Mouse (Mus musculus) stomach, adult 2 months (tissue): ENCODE measurements around the gene BC100530. TPM values are rescaled to one million over a fixed set of nuclear protein-coding genes. Genes with fewer than 3 reads are reported as not detected.

Source experiments
- polyA plus RNA-seq: library from polyadenylated mRNA; depleted of rRNA; stranded (reverse); fragments of >200 nt; gene quantifications from 2 replicates; pipeline ENCODE4 v1.2.3, GENCODE M21; 2012; rRNA removed

BC100530 gene
- not detected in 2 replicates for polyA plus RNA-seq

DNA sequence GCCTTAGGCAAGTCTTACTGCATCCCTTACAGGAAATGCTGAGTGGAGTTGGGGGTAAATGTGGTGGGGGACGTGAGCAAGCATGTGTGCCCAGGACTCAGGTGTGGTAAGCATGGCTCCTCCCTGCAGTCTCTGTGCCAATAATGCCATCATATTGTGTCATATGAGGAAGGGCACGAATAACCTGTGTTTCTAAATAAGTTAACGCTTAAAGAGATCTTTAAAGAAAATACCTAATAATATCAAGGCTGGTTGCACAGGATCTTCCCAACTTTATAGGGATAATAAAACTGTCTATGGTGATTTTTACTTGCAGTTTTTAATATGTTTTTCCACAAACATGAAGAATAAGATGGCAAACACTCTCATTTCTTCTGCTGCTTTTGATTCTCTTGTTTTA, at the start of gene BC100530:
Gene BC100530 (minus strand): TSS at position 101 of the 400 bp plus-strand sequence.

DNA sequence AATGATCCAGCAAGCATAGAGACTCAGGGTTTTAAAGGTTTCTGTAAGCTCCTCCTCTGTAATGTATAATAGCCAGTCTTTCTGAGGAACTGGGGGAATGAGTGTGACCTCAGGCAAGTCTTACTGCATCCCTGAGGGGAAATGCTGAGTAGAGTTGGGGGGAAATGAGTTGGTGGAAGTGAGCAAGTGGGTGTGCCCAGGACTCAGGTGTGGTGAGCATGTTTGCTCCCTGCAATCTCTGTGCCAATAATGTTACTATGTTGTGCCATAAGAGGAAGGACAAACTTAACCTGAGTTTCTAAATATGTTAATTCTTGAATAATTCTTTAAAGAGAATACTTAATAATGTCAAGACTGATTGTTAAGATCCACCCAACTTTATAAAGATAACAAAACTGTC, 40.8 kb upstream of the BC100530 start, which contains the start of gene Stfa2:
Gene Stfa2 (minus strand): TSS at position 101 of the 400 bp plus-strand sequence.

DNA sequence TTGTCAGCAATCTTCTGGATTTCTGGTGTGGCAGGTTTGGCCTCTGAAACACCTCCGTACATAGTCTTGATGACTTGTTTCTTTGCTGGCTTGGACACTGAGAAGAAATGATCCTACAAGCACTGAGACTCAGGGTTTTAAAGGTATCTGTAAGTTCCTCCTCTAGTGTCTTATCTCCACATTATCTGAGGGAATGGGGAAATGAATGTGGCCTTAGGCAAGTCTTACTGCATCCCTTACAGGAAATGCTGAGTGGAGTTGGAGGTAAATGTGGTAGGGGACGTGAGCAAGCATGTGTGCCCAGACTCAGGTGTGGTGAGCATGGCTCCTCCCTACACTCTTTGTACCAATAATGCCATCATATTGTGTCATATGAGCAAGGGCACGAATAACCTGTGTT, 33.3 kb downstream of the BC100530 start, which contains the start of gene BC117090:
Gene BC117090 (minus strand): TSS at position 101 of the 400 bp plus-strand sequence.

Other genes starting within 250 kb of the BC100530 start
- gene Csta1, start 236.5 kb downstream of the BC100530 start, polyA plus RNA-seq = 0.22 and 0.31 TPM in 2 replicates
- not detected in 2 replicates for gene Stfa2l1, start 210.9 kb downstream of the BC100530 start, polyA plus RNA-seq
- not detected in 2 replicates for gene Gm5483, start 183.5 kb downstream of the BC100530 start, polyA plus RNA-seq
- not detected in 2 replicates for gene Gm5416, start 157.3 kb downstream of the BC100530 start, polyA plus RNA-seq
- not detected in 2 replicates for gene 2010005H15Rik, start 146.3 kb downstream of the BC100530 start, polyA plus RNA-seq
- gene Stfa1, start 90.8 kb downstream of the BC100530 start, polyA plus RNA-seq = not detected in 2 replicates
- not detected in 2 replicates for gene BC117090, start 33.4 kb downstream of the BC100530 start, polyA plus RNA-seq
- not detected in 2 replicates for gene Stfa2, start 40.7 kb upstream of the BC100530 start, polyA plus RNA-seq
- gene Stfa3, start 87.6 kb upstream of the BC100530 start, polyA plus RNA-seq = not detected in 2 replicates
- 0.14 and 0.26 TPM in 2 replicates for gene Casr, start 194.4 kb upstream of the BC100530 start, polyA plus RNA-seq